Mouse (Mus musculus) liver, embryonic 13.5 days (tissue): ENCODE measurements around the gene Brinp1. TPM values are rescaled to one million over a fixed set of nuclear protein-coding genes. Genes with fewer than 3 reads are reported as not detected.

Experiments used
- ATAC-seq: fragments of 200-750 bp; cut with Nextera tagmentation; 2 replicates; pipeline ENCODE4 v1.8.0; 2017; ENCODE audit warnings: low read depth, mild to moderate bottlenecking, moderate number of reproducible peaks, moderate library complexity
- DNase-seq: peaks from one replicate; pipeline ENCODE4 v3.0.0; 2022
- H3K27ac ChIP-seq: fragments of 300-500 bp; sonication (generic); 2 replicates; pipeline ENCODE4 v1.5.1; 2015; ENCODE audit warnings: moderate library complexity, mild to moderate bottlenecking, inconsistent platforms
- H3K27me3 ChIP-seq: fragments of 300-500 bp; sonication (generic); 2 replicates; pipeline ENCODE4 v1.6.1; 2015; ENCODE audit warnings: mild to moderate bottlenecking, inconsistent platforms
- H3K36me3 ChIP-seq: fragments of 300-500 bp; sonication (generic); 2 replicates; pipeline ENCODE4 v1.6.1; 2015; ENCODE audit warnings: mild to moderate bottlenecking, inconsistent platforms
- H3K4me1 ChIP-seq: fragments of 300-500 bp; sonication (generic); replicated peaks from 2 replicates; pipeline ENCODE4 v1.6.1; 2015; ENCODE audit warnings: inconsistent platforms
- H3K4me2 ChIP-seq: fragments of 300-500 bp; sonication (generic); 2 replicates; pipeline ENCODE4 v1.6.1; 2015; ENCODE audit warnings: inconsistent platforms, mild to moderate bottlenecking, moderate library complexity
- H3K4me3 ChIP-seq: fragments of 300-500 bp; sonication (generic); replicated peaks from 2 replicates; pipeline ENCODE4 v1.5.1; 2015; ENCODE audit warnings: mild to moderate bottlenecking, inconsistent platforms
- H3K9ac ChIP-seq: fragments of 300-500 bp; sonication (generic); 2 replicates; pipeline ENCODE4 v1.6.1; 2015; ENCODE audit warnings: mild to moderate bottlenecking, inconsistent platforms
- H3K9me3 ChIP-seq: fragments of 300-500 bp; sonication (generic); replicated peaks from 2 replicates; pipeline ENCODE4 v1.6.1; 2016; ENCODE audit warnings: inconsistent platforms
- WGBS: fragments of 180-500 bp; shearing (Covaris S2); methylation state at CpG from one replicate; pipeline ENCODE4 v1.1.7; 2015; ENCODE audit not compliant: insufficient replicate concordance; 5-methylcytosine and 5-hydroxymethylcytosine counted together
- polyA plus RNA-seq: library from polyadenylated mRNA; unstranded; fragments of >200 nt; fragmentation: Nextera tagmentation; extraction: Ambion mirVana; gene quantifications from 2 replicates; pipeline ENCODE4 v1.2.1, GENCODE M21; 2015

The Brinp1 gene
- 0.51 and 0.85 TPM in 2 replicates for polyA plus RNA-seq

DNA sequence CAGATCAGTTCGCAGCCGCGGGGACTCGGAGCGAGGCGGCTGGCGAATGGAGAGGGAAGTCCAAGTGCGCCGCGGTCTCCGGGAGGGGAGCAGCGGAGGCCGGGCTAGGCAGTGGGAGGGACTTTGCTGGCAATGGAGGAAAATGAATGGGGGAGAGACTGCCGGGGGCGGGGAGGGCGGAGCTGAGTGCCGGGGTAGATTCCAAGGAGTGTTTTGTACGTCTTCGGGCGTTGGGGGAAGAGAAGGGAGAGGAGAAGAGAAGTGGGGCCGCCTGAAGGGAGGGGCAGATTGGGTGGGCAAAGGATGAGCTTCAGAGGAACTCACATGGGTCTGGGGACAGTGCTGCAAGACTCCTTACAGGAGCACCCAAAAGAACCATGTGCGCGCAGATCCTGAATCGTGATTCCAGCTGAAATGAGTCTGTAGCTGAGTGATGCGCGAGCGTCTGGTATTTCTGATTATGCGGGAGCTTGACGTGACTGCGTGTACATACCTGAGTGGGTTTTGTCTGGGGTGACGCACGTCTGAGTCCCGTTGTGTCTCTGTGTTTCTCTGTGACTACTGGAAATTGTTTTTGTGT is at the start of gene Brinp1:
Gene Brinp1 (minus strand): TSS at position 76 of the 580 bp plus-strand sequence.
- no peaks in the 10 kb centered on the region for H3K4me1 ChIP-seq
- no peaks in the 10 kb centered on the region for H3K9me3 ChIP-seq
- H3K9ac ChIP-seq = no peak within 1 kb of the TSS
- DNase-seq (no peak), ATAC-seq (no peak)
- no peaks in the 10 kb centered on the region for H3K36me3 ChIP-seq
- peak within 1 kb of the TSS; percentile 42 for H3K4me3 ChIP-seq
- H3K4me2 ChIP-seq = peak within 1 kb of the TSS; percentile 57
- WGBS = under 1% methylated on average over 32 of the region's 33 CpGs
- no peak within 1 kb of the TSS for H3K27ac ChIP-seq
- H3K27me3 ChIP-seq = peaks cover 25% of the 10 kb centered on the region

DNA sequence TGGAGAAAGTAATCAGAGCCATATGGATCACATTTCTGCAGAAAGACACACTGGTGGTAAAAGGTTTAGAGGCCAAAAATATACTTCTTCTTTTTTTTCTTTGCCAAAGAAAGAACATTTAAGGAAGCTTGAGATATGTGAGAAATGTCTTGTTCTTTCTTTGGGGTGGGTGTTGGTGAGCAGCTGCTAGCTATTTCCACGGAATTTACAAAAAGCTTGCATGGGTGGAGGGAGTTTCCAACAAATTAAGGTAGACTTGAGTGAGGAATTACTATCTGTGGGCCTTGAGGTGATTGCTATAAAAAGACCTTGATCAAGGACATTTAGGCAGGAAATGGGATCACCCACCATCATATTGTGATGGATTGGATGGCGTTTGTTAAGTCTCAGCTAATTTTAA is 3.1 kb upstream of the Brinp1 start:
- ATAC-seq = no peak
- Histone ChIP-seq H3K9me3 (no peaks in the 10 kb centered on the region), H3K27ac (no peak overlapping the region), H3K4me3 (no peak overlapping the region), H3K36me3 (no peaks in the 10 kb centered on the region), H3K4me2 (no peak overlapping the region), H3K9ac (no peak overlapping the region), H3K27me3 (peaks cover 25% of the 10 kb centered on the region), H3K4me1 (no peaks in the 10 kb centered on the region)
- DNase-seq = no peak
- 44% methylated on average over 2 of the region's 2 CpGs for WGBS

DNA sequence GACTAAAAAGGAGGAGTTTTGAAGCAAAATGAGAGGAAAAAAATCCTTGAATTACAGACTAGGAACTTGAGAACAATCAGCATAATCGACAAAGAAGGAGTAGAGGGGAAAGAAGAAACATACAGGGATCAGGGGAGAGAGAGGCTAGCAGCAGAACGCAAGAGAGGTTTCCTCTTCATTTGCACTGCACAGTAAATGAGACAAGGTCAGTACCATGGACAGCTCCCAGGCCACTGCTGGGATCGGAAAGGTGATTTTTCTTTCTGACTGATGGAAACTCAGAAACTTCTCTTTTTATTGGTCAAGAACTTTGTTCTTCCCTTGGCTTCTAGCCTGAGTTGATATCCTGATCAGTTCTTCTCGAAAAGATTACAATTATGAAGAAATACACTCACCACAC is 1.4 kb upstream of the Brinp1 start:
- Histone ChIP-seq H3K4me1 (no peaks in the 10 kb centered on the region), H3K36me3 (no peaks in the 10 kb centered on the region), H3K27ac (no peak overlapping the region), H3K4me2 (no peak overlapping the region), H3K9ac (no peak overlapping the region), H3K4me3 (no peak overlapping the region), H3K9me3 (no peaks in the 10 kb centered on the region), H3K27me3 (peaks cover 25% of the 10 kb centered on the region)
- WGBS = 4% methylated on average over 4 of the region's 4 CpGs
- ATAC-seq (no peak), DNase-seq (no peak)

DNA sequence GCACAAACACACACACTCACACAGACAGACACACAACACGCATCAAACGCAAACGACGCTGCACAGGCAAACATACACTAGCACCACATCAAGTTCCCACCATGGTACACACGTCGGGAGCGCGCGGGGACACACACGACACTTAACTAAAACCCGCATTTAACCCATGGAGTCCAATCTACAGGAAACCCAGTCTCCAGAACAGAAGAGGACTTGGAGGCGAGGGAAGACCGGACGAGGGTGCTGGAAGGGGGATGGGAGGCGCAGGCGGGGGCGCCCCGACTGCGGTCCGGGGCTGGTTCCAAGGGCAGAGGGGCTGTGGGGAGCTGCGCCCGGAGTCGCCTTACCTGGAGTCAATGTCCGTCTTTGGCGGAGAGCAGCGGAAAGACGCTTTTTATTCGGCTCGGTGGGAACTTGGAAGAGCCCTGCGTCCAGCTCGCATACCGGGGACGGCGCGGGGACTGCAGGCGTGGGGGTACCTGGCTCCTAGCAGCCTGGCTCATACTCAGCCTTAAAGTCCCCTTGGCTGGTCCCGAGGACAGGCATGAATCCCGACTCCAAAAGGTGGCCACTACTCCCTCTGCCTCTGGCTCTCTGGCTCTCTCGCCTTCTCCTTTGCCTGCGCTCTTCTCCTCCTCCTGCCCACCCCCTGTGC is 403 bp downstream of the Brinp1 start:
- Histone ChIP-seq H3K27me3 (peaks cover 25% of the 10 kb centered on the region), H3K36me3 (no peaks in the 10 kb centered on the region), H3K4me2 (peak overlapping the region; percentile 57), H3K4me1 (no peaks in the 10 kb centered on the region), H3K27ac (no peak overlapping the region), H3K4me3 (peak overlapping the region; percentile 42), H3K9ac (no peak overlapping the region), H3K9me3 (no peaks in the 10 kb centered on the region)
- under 1% methylated on average over 40 of the region's 40 CpGs for WGBS
- DNase-seq = no peak
- no peak for ATAC-seq

DNA sequence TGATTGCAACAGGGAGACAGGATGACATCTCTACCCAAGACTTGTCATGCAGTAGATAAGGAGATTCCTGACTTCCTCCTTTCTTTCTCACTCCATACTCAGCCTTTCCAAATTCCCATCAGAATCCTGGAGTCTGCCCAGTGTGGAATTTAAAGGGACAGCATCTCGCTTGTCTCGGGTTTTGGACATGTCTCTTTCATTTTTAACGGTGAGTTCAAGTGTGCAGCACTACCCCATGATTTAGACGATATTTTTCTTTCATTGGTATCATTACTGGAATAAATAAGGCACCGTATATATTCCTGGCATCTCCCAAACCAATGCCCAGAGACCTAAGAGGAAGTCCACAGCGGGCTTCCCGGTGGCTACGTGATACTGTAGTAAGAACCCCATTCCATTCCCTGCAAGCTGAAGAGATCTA is 1.1 kb downstream of the Brinp1 start:
- Histone ChIP-seq H3K4me1 (no peaks in the 10 kb centered on the region), H3K27me3 (peaks cover 25% of the 10 kb centered on the region), H3K9ac (no peak overlapping the region), H3K27ac (no peak overlapping the region), H3K36me3 (no peaks in the 10 kb centered on the region), H3K4me3 (peak overlapping the region; percentile 42), H3K4me2 (no peak overlapping the region; the same call in 1 of the 2 replicates), H3K9me3 (no peaks in the 10 kb centered on the region)
- no peak for ATAC-seq
- 12% methylated on average over 8 of the region's 8 CpGs for WGBS
- DNase-seq = no peak

DNA sequence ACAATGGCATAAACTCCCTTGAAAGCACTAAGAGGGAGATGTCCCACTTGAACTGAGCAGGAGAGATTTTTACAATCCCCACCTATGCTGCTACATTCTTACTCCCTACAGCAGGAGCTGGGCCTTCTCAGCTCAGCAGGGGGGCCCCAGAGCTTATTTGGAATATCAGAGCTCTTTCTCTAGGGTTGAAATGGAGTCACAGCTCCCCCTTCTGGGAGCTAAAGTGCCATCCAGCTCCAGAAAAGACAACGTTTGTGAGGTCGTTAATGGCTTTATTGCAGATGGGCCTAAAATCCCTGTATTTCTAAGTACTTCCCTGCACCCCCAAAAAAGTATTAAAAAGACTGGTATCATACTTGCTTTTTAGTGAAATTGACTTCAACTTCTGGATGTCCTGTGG is 3.6 kb downstream of the Brinp1 start:
- no peaks in the 10 kb centered on the region for H3K36me3 ChIP-seq
- no peak overlapping the region for H3K4me3 ChIP-seq
- no peak for DNase-seq
- peaks cover 25% of the 10 kb centered on the region for H3K27me3 ChIP-seq
- H3K9ac ChIP-seq = no peak overlapping the region
- H3K27ac ChIP-seq = no peak overlapping the region
- ATAC-seq = no peak
- no peaks in the 10 kb centered on the region for H3K9me3 ChIP-seq
- no peak overlapping the region for H3K4me2 ChIP-seq
- H3K4me1 ChIP-seq = no peaks in the 10 kb centered on the region
- WGBS = 15% methylated on average over 2 of the region's 2 CpGs

DNA sequence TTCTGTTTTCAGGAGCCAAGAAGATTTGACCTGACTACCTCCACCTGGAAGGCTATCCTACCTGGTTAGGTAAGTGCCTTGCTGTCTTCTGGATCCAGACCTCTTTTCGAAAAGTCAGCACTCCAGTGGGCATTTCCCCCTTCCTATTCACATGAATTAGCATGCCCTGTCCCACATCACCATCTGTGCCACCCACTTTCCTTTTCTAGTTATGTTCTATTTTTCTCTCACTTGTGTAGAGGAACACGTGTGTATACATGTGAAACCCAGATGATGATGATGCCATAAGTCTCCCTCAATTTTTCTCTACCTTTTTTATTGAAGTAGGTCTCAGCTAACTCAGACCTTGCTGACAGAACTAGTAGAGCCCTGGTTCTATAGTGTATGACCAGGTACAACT is 11.3 kb downstream of the Brinp1 start:
- Histone ChIP-seq H3K9me3 (no peaks in the 10 kb centered on the region), H3K4me2 (no peak overlapping the region), H3K36me3 (no peaks in the 10 kb centered on the region), H3K27ac (no peak overlapping the region), H3K4me1 (no peaks in the 10 kb centered on the region), H3K4me3 (no peak overlapping the region), H3K27me3 (no peaks in the 10 kb centered on the region), H3K9ac (no peak overlapping the region)
- ATAC-seq (no peak), DNase-seq (no peak)
- 48% methylated on average over 2 of the region's 2 CpGs for WGBS

DNA sequence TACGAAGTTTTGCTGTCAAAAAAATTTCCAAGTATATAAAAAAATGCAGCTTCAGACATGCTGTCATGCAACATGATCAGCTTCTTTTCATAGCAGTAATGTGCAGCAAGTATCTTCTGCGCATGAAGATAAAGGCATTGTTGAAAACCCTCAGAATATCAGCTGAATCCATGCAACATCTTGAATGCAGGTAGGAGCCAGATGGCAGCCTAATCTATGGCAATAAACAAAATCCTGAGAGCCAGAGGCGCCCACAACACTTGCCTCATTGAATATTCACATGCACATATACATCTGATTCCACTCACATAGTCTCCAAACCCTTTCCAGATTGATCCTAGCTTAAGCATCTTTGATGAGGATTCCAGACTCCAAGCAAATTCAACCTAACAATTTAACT is 24.2 kb downstream of the Brinp1 start:
- WGBS = 54% methylated on average over 3 of the region's 3 CpGs

DNA sequence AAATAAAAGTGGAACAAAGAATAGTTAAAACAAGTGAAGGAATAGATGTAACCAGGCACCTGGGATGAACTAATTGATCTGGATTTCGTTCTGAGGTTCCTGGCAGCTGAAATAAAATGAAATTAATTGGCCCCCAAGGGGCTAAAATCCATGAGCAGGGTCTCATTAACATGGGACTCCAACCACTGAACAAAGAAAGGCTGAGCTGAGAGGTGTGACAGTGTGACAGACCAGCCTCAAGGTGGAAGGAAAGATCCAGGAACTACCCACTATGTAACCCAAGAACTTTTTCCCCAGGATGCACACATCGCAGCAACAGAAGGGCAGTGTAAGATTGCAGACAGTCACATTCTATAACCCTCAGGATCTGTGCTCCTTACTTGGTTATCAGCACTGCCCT is 28.1 kb downstream of the Brinp1 start:
- 58% methylated on average over 2 of the region's 2 CpGs for WGBS
- Histone ChIP-seq H3K36me3 (no peaks in the 10 kb centered on the region), H3K9me3 (no peaks in the 10 kb centered on the region), H3K27ac (no peak overlapping the region), H3K4me1 (no peaks in the 10 kb centered on the region), H3K4me2 (no peak overlapping the region), H3K4me3 (no peak overlapping the region), H3K9ac (no peak overlapping the region), H3K27me3 (no peaks in the 10 kb centered on the region)
- no peak for ATAC-seq
- DNase-seq = no peak

More for the DNA sequence above, 24.2 kb downstream of the Brinp1 start:
- no peaks in the 10 kb centered on the region for H3K9me3 ChIP-seq
- H3K27me3 ChIP-seq = no peaks in the 10 kb centered on the region
- H3K27ac ChIP-seq = no peak overlapping the region
- no peak for ATAC-seq
- no peak overlapping the region for H3K9ac ChIP-seq
- no peak overlapping the region for H3K4me2 ChIP-seq
- H3K4me3 ChIP-seq = no peak overlapping the region
- DNase-seq = no peak
- no peaks in the 10 kb centered on the region for H3K36me3 ChIP-seq
- H3K4me1 ChIP-seq = no peaks in the 10 kb centered on the region

DNA sequence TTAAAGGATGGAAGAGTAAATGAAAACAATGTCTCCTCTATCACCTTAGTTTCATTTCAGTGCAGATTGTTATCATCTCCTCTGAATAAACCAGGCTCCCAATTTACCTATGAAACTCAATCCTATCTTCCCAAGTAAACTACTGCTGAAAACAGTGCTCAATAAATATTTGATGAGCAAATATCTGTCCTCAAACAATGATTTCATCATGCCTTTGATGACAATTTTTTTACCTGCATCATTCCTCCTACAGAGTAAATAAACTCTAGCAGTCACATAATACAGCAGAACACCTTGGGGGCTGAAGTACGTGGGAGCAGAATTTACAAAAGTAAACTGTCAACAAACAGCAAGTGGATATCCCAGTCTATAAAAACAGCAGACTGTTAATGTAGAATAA is 31.3 kb downstream of the Brinp1 start:
- Histone ChIP-seq H3K36me3 (no peaks in the 10 kb centered on the region), H3K9me3 (no peaks in the 10 kb centered on the region), H3K9ac (no peak overlapping the region), H3K4me1 (no peaks in the 10 kb centered on the region), H3K4me2 (no peak overlapping the region), H3K27me3 (no peaks in the 10 kb centered on the region), H3K27ac (no peak overlapping the region), H3K4me3 (no peak overlapping the region)
- DNase-seq (no peak), ATAC-seq (no peak)
- WGBS = 39% methylated on average over 1 of the region's 1 CpGs

DNA sequence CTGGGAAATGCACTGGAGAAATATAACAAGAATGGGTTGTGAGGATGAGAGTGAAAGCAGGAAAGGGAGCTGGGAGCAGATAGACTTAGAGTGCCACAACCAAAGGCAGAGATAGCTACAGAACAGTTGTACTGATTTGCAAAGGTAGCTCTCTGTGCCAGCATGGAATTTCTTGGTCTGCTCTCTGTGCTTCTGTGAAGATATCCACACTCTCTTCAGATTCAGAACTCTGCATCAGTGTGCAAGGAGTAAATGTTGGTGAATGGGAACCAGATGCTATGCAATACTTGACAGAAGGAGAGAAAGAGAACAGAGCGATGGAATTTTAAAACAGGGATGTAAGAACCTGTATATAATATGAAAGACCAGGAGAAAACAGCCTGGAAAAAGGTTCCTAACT is 31.7 kb downstream of the Brinp1 start:
- Histone ChIP-seq H3K4me1 (no peaks in the 10 kb centered on the region), H3K36me3 (no peaks in the 10 kb centered on the region), H3K4me2 (no peak overlapping the region), H3K27ac (no peak overlapping the region), H3K27me3 (no peaks in the 10 kb centered on the region), H3K4me3 (no peak overlapping the region), H3K9me3 (no peaks in the 10 kb centered on the region), H3K9ac (no peak overlapping the region)
- DNase-seq (no peak), ATAC-seq (no peak)
- 79% methylated on average over 1 of the region's 1 CpGs for WGBS

DNA sequence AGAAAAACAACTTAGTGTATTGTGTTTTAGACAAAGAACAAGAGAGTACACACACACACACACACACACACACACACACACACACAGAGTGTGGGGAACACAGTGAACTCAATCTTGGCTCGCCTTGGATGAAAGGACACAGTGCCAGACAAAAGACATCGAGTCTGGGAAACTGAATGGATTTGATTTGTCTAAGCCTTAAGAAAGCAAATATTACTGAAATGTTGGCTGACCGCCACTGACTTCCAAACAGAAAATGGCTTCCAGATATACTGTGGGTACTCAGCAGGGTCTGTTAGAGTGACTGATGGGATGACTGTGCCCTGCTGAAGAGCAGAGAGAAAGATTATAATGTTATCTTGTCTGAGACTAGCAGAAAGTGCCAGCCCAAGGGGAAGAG is 34.1 kb downstream of the Brinp1 start:
- ATAC-seq (no peak), DNase-seq (no peak)
- no peaks in the 10 kb centered on the region for H3K27me3 ChIP-seq
- no peak overlapping the region for H3K27ac ChIP-seq
- H3K9ac ChIP-seq = no peak overlapping the region
- no peaks in the 10 kb centered on the region for H3K36me3 ChIP-seq
- WGBS = 59% methylated on average over 3 of the region's 3 CpGs
- H3K4me1 ChIP-seq = no peaks in the 10 kb centered on the region
- no peak overlapping the region for H3K4me3 ChIP-seq
- H3K4me2 ChIP-seq = no peak overlapping the region
- no peaks in the 10 kb centered on the region for H3K9me3 ChIP-seq
